Mouse (Mus musculus): ENCODE measurements around the gene Ptges2. TPM values are rescaled to one million over a fixed set of nuclear protein-coding genes. Genes with fewer than 3 reads are reported as not detected.

The Ptges2 gene
- polyA plus RNA-seq, 1 experiment = 10.0 TPM

DNA sequence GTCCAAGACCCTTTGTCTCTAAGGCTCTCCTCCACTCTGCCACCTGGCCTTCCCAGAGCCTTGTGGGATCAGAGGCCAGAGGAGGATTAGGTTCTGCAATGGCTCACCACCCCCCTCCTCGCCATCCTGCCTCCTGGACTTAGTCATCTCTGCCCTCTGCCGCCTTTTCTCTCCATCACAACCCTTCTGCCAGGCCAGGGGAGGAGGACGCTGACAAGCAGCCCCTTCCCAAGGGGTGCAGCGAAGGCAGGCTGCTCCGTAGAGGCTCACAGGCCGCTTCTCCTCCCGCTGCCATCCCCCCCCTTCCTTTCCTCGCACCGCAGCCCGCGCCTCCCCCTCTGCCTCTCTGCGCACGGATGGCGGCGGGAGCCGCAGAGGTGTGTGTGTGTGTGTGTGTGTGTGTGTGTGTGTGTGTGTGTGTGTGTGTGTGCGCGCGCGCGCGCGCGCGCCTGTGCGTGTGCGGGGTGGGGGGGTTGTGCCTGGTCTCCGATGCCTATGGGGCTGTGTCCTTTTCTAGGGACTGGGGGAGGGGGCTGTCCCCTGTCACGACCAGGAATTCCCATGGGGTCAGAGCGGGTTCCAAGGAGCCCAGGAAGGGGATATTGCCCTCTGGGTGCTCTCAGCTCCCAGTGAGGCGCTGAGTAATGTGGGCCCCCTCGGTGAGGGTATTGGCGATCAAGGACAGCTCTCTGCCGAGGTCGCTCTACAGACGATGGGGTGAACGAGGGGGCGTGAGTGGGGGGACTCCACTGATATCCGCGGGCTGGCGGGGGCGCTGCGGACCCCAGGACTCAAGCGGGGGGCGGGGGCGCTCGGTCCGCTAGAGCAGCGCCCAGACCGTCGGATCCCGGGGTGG, 43.3 kb upstream of the Ptges2 start, which contains the start of gene Ciz1:
Gene Ciz1 (plus strand): TSS at position 177 of the 856 bp plus-strand sequence.
- no peak for TF ChIP-seq POLR2A (IDR thresholded peaks at IDR 0.05; ENCODE audit: low read depth, low read length)
- TF ChIP-seq CTCF (IDR thresholded peaks at IDR 0.05; ENCODE audit: extremely low read depth, insufficient read depth, insufficient read length, insufficient replicate concordance) = no peak
- Histone ChIP-seq H3K4me1 (ENCODE audit: control insufficient read depth, insufficient read depth, insufficient read length) (peaks cover 5% of the 10 kb centered on the region; the same call in 1 of the 2 replicates), H3K27me3 (ENCODE audit: control insufficient read depth, insufficient read depth, low read length) (peaks cover 10% of the 10 kb centered on the region), H3K36me3 (ENCODE audit: control insufficient read depth, insufficient read depth, low read length) (no peaks in the 10 kb centered on the region), H3K27ac (ENCODE audit: insufficient read depth, low read length) (no peak within 1 kb of the TSS), H3K4me3 (ENCODE audit: extremely low read depth, insufficient read depth, insufficient read length) (peak within 1 kb of the TSS; percentile 58; the same call in 1 of the 2 replicates)
- DNase-seq (ENCODE audit: low read depth in 1 of 2, low spot score in 2 of 2) = no peak
- WGBS = 2% methylated on average over 28 of the region's 52 CpGs

DNA sequence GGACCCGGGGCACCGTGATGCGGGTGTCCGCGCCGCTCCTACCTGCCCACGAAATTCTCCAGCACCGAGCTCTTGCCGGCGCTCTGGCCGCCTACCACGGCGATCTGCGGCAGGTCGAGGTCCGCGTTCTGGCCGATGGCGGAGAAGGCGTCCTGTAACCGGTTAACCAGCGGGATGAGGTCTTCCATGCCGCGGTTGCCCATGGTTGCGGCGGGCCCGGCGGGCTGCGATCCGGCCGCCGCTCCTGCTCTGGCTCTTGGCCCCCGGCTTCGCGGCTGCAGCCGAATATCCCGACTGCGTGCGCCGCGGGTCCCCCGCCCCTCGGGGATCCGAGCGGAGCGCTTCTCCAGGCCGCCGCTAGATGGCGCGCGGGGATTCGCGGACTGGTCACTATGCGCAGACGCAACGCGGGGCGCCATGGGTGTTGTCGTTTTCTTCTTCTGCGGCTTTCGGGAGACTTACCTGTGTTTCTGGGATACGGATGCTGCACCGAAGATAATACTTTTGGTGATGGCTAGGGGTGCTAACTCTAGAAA, 42.6 kb upstream of the Ptges2 start, which contains the start of gene Dnm1:
Gene Dnm1 (minus strand): TSS at position 332 of the 536 bp plus-strand sequence.
- H3K36me3 ChIP-seq (ENCODE audit: control insufficient read depth, insufficient read depth, low read length) = no peaks in the 10 kb centered on the region
- H3K27ac ChIP-seq (ENCODE audit: insufficient read depth, low read length) = no peak within 1 kb of the TSS
- H3K27me3 ChIP-seq (ENCODE audit: control insufficient read depth, insufficient read depth, low read length) = peaks cover 10% of the 10 kb centered on the region
- peak; percentile 50 to 83 for DNase-seq (ENCODE audit: low read depth in 1 of 2, low spot score in 2 of 2)
- TF ChIP-seq CTCF (IDR thresholded peaks at IDR 0.05; ENCODE audit: extremely low read depth, insufficient read depth, insufficient read length, insufficient replicate concordance) = peak; percentile 96
- no peak for TF ChIP-seq POLR2A (IDR thresholded peaks at IDR 0.05; ENCODE audit: low read depth, low read length)
- under 1% methylated on average over 63 of the region's 63 CpGs for WGBS
- H3K4me1 ChIP-seq (ENCODE audit: control insufficient read depth, insufficient read depth, insufficient read length) = peaks cover 5% of the 10 kb centered on the region; the same call in 1 of the 2 replicates
- peak within 1 kb of the TSS; percentile 58; the same call in 1 of the 2 replicates for H3K4me3 ChIP-seq (ENCODE audit: extremely low read depth, insufficient read depth, insufficient read length)

GRCm38 (mm10) chr2:32353836-32354235, 41.9 kb upstream of the Ptges2 start:
- no peak for DNase-seq (ENCODE audit: low read depth in 1 of 2, low spot score in 2 of 2)
- H3K36me3 ChIP-seq (ENCODE audit: control insufficient read depth, insufficient read depth, low read length) = no peaks in the 10 kb centered on the region
- H3K27me3 ChIP-seq (ENCODE audit: control insufficient read depth, insufficient read depth, low read length) = peaks cover 10% of the 10 kb centered on the region
- TF ChIP-seq CTCF (IDR thresholded peaks at IDR 0.05; ENCODE audit: extremely low read depth, insufficient read depth, insufficient read length, insufficient replicate concordance) (no peak), POLR2A (IDR thresholded peaks at IDR 0.05; ENCODE audit: low read depth, low read length) (no peak)
- H3K4me3 ChIP-seq (ENCODE audit: extremely low read depth, insufficient read depth, insufficient read length) = no peak overlapping the region
- no peak overlapping the region for H3K27ac ChIP-seq (ENCODE audit: insufficient read depth, low read length)
- peaks cover 5% of the 10 kb centered on the region; the same call in 1 of the 2 replicates for H3K4me1 ChIP-seq (ENCODE audit: control insufficient read depth, insufficient read depth, insufficient read length)
- 77% methylated on average over 6 of the region's 6 CpGs for WGBS

DNA sequence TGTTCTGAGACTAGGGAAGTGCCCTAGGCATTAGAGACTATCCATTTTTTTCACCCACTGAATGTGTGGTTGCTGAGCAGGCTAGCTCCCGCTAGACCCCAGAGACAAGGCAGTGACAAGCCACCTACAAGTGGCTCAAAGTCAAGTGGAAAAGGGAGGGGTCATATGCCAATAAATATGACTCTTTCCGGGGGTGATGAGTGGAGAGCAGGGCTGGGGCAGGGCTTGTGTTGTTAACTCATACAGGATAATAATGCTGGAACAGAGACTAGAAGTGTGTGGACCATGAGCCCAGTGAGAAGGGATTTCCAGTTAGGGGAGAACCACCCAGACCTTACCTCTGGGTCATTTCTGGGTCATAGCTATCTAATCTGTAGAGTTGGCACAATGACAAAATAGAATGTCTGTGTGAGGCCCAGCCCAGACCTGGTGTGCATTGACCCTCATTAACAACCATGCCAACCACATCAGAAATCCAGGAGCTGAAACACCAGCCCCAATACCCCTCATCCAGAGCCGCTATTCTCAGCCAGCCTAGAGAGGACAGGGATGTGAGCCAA, 41.3 kb upstream of the Ptges2 start:
- Histone ChIP-seq H3K27me3 (ENCODE audit: control insufficient read depth, insufficient read depth, low read length) (peaks cover 10% of the 10 kb centered on the region), H3K4me1 (ENCODE audit: control insufficient read depth, insufficient read depth, insufficient read length) (peaks cover 5% of the 10 kb centered on the region; the same call in 1 of the 2 replicates), H3K36me3 (ENCODE audit: control insufficient read depth, insufficient read depth, low read length) (no peaks in the 10 kb centered on the region), H3K4me3 (ENCODE audit: extremely low read depth, insufficient read depth, insufficient read length) (no peak overlapping the region), H3K27ac (ENCODE audit: insufficient read depth, low read length) (no peak overlapping the region)
- no peak for DNase-seq (ENCODE audit: low read depth in 1 of 2, low spot score in 2 of 2)
- TF ChIP-seq CTCF (IDR thresholded peaks at IDR 0.05; ENCODE audit: extremely low read depth, insufficient read depth, insufficient read length, insufficient replicate concordance) = no peak
- no peak for TF ChIP-seq POLR2A (IDR thresholded peaks at IDR 0.05; ENCODE audit: low read depth, low read length)
- WGBS = 88% methylated on average over 3 of the region's 3 CpGs

GRCm38 (mm10) chr2:32356216-32356615, 39.5 kb upstream of the Ptges2 start:
- Histone ChIP-seq H3K36me3 (ENCODE audit: control insufficient read depth, insufficient read depth, low read length) (no peaks in the 10 kb centered on the region), H3K4me3 (ENCODE audit: extremely low read depth, insufficient read depth, insufficient read length) (no peak overlapping the region), H3K27me3 (ENCODE audit: control insufficient read depth, insufficient read depth, low read length) (peaks cover 10% of the 10 kb centered on the region), H3K4me1 (ENCODE audit: control insufficient read depth, insufficient read depth, insufficient read length) (peaks cover 5% of the 10 kb centered on the region; the same call in 1 of the 2 replicates), H3K27ac (ENCODE audit: insufficient read depth, low read length) (no peak overlapping the region)
- 81% methylated on average over 10 of the region's 10 CpGs for WGBS
- TF ChIP-seq CTCF (IDR thresholded peaks at IDR 0.05; ENCODE audit: extremely low read depth, insufficient read depth, insufficient read length, insufficient replicate concordance) (no peak), POLR2A (IDR thresholded peaks at IDR 0.05; ENCODE audit: low read depth, low read length) (no peak)
- DNase-seq (ENCODE audit: low read depth in 1 of 2, low spot score in 2 of 2) = no peak

DNA sequence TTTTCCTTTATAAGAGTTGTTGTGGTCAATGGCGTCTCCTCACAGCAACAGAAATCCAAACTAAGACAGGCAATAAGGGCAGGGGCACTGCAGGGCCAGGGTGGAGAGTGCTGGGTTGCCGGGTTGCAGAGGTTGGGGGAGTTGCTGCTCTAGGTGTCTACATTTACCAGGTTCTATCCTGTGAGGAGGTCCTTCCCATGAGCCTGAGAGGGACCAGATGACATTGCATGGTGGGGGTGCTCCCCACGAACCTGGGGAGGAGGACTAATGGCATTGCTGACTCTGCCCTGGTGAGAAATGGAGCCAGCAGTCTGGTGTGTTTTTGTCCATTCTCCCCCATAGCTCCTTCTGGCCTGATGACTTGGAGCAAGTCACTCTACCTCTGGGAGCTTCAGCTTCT, 38.0 kb upstream of the Ptges2 start:
- Histone ChIP-seq H3K36me3 (ENCODE audit: control insufficient read depth, insufficient read depth, low read length) (no peaks in the 10 kb centered on the region), H3K27ac (ENCODE audit: insufficient read depth, low read length) (no peak overlapping the region), H3K4me3 (ENCODE audit: extremely low read depth, insufficient read depth, insufficient read length) (no peak overlapping the region), H3K4me1 (ENCODE audit: control insufficient read depth, insufficient read depth, insufficient read length) (peaks cover 8% of the 10 kb centered on the region), H3K27me3 (ENCODE audit: control insufficient read depth, insufficient read depth, low read length) (peaks cover 4% of the 10 kb centered on the region)
- TF ChIP-seq CTCF (IDR thresholded peaks at IDR 0.05; ENCODE audit: extremely low read depth, insufficient read depth, insufficient read length, insufficient replicate concordance) (no peak), POLR2A (IDR thresholded peaks at IDR 0.05; ENCODE audit: low read depth, low read length) (no peak)
- no peak for DNase-seq (ENCODE audit: low read depth in 1 of 2, low spot score in 2 of 2)
- 86% methylated on average over 3 of the region's 3 CpGs for WGBS
